Mouse (Mus musculus) embryonic facial prominence, embryonic 12.5 days (tissue): ENCODE measurements at regions not wholly inside any gene's neighbourhood (a gene's known extent, or its start where the extent isn't known, plus 50 kb on each side); places are given as distances from the start of the nearest gene placed in this dataset.

Experiments
- ATAC-seq: fragments of 200-750 bp; cut with Nextera tagmentation; 2 replicates; pipeline ENCODE4 v1.8.0; 2017; ENCODE audit not compliant: insufficient number of reproducible peaks, insufficient read depth, low FRiP score, low TSS enrichment
- H3K27ac ChIP-seq: fragments of 300-500 bp; sonication (generic); 2 replicates; pipeline ENCODE4 v1.5.1; 2016; ENCODE audit warnings: mild to moderate bottlenecking
- H3K27me3 ChIP-seq: fragments of 300-500 bp; sonication (generic); 2 replicates; pipeline ENCODE4 v1.6.1; 2016; ENCODE audit warnings: mild to moderate bottlenecking, moderate library complexity
- H3K36me3 ChIP-seq: fragments of 300-500 bp; sonication (generic); 2 replicates; pipeline ENCODE4 v1.6.1; 2016; ENCODE audit warnings: mild to moderate bottlenecking
- H3K4me1 ChIP-seq: fragments of 300-500 bp; sonication (generic); 2 replicates; pipeline ENCODE4 v1.6.1; 2016
- H3K4me2 ChIP-seq: fragments of 300-500 bp; sonication (generic); replicated peaks from 2 replicates; pipeline ENCODE4 v1.6.1; 2016; ENCODE audit warnings: mild to moderate bottlenecking, moderate library complexity
- H3K4me3 ChIP-seq: fragments of 300-500 bp; sonication (generic); 2 replicates; pipeline ENCODE4 v1.5.1; 2016; ENCODE audit warnings: mild to moderate bottlenecking
- H3K9ac ChIP-seq: fragments of 300-500 bp; sonication (generic); 2 replicates; pipeline ENCODE4 v1.6.1; 2016; ENCODE audit warnings: mild to moderate bottlenecking, moderate library complexity
- H3K9me3 ChIP-seq: fragments of 300-500 bp; sonication (generic); 2 replicates; pipeline ENCODE4 v1.6.1; 2016; ENCODE audit warnings: mild to moderate bottlenecking, moderate library complexity
- WGBS: fragments of 180-500 bp; shearing (Covaris S2); methylation state at CpG from one replicate; pipeline ENCODE4 v1.1.7; 2016; 5-methylcytosine and 5-hydroxymethylcytosine counted together

GRCm38 (mm10) chr7:137751151-137751859 lies 313.9 kb downstream of the Glrx3 start:
- H3K4me1 ChIP-seq, result no peaks in the 10 kb centered on the region
- ATAC-seq, result no peak
- no peak overlapping the region for H3K4me2 ChIP-seq
- H3K9me3 ChIP-seq, result no peaks in the 10 kb centered on the region
- no peaks in the 10 kb centered on the region for H3K36me3 ChIP-seq
- no peak overlapping the region for H3K27ac ChIP-seq
- H3K9ac ChIP-seq, result no peak overlapping the region
- 48% methylated on average over 4 of the region's 4 CpGs for WGBS
- no peaks in the 10 kb centered on the region for H3K27me3 ChIP-seq
- no peak overlapping the region for H3K4me3 ChIP-seq

DNA sequence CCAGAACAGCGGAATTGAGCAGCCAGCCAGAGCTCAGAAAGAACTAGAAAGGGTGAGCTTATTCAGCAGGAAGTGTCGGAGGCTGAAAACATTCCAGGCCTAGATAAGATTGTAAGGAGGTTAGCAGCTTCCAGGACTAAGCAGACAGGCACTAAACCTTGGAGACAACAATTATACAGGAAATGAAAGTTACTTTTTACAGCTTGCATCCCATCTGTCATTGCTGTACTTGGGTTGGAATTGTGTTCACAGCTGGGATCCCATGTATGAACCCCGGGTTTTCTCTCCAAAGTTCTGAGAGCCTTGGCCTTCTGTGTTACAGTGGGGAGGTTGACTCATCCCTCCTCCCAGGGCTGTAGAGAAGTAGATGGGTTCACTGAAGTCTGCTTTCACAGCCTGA lies 328.5 kb downstream of the Glrx3 start:
- H3K4me3 ChIP-seq, result no peak overlapping the region
- no peak overlapping the region for H3K9ac ChIP-seq
- no peak overlapping the region for H3K27ac ChIP-seq
- no peaks in the 10 kb centered on the region for H3K27me3 ChIP-seq
- H3K36me3 ChIP-seq, result no peaks in the 10 kb centered on the region
- no peaks in the 10 kb centered on the region for H3K4me1 ChIP-seq
- no peak overlapping the region for H3K4me2 ChIP-seq
- ATAC-seq, result no peak
- no peaks in the 10 kb centered on the region for H3K9me3 ChIP-seq
- 78% methylated on average over 3 of the region's 3 CpGs for WGBS

DNA sequence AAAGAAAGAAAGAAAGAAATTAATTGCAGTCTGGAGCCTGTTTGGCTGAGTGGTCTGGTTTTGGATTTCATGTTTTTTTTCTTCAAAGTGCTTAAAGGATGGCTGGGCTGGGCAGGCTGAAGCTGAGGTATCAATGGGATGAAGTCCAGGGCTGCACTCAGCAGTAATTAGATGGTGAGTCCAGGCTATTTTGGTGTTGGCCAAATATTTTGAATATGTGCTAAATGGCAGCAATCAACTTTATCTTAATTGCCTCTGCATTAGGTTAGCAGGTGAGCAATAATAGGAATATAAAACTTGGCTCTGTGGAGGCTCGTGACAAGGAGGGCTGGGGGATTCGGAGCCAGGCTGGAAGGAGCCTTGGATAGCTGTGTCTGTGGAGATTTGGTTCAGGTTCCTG lies 329.3 kb downstream of the Glrx3 start:
- no peaks in the 10 kb centered on the region for H3K27me3 ChIP-seq

DNA sequence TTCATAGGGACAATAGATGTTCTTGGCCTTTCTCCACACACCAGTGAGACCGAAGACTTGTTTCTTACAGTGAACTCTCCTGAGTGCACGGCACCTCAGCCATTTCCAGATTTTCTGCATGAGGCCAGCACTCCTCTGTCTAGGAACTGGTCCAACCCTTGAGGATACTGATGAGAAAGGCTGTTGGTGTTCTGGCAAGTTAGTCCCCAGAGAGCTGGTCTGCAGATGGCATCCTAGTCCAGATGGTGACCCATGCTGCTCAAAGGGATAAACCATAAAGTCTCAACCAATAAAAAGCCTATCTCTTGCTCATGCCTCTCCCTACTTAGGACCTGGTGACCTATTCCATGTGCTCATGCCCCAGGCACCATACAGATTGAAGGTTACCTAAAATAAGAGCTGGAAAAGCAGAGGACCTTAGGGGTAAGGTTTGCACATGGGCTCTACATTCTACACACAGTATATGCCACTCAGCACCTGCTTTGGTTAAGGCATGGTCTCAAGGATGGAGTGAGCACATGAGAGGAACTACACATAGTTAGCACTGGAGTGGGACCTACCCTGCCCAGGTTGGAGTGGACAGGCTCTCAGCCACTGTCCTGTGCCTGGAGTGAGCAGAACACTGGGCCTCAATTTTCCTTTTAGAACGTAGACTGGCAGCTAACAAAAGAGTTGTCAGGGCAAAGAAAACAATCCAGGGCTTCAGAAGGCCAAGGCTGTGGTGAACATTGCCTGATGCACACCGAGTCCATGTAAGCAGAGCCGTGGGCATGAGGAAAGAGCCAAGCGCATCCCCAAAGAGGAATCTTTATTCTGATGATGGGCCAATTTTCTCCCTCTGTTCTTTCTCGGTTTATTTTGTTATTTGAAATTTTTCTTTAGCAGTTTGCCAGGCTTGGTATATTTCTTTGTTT lies 335.9 kb downstream of the Glrx3 start:
- Histone ChIP-seq H3K4me3 (no peak overlapping the region), H3K27me3 (no peaks in the 10 kb centered on the region), H3K27ac (no peak overlapping the region), H3K9ac (no peak overlapping the region), H3K4me1 (peaks cover 8% of the 10 kb centered on the region; the same call in 1 of the 2 replicates), H3K36me3 (no peaks in the 10 kb centered on the region), H3K9me3 (no peaks in the 10 kb centered on the region), H3K4me2 (no peak overlapping the region)
- WGBS, result 84% methylated on average over 7 of the region's 7 CpGs
- ATAC-seq, result no peak

More for the DNA sequence above, 329.3 kb downstream of the Glrx3 start:
- H3K27ac ChIP-seq, result no peak overlapping the region
- ATAC-seq, result no peak
- no peaks in the 10 kb centered on the region for H3K9me3 ChIP-seq
- H3K4me2 ChIP-seq, result no peak overlapping the region
- H3K36me3 ChIP-seq, result no peaks in the 10 kb centered on the region
- H3K9ac ChIP-seq, result no peak overlapping the region
- H3K4me1 ChIP-seq, result no peaks in the 10 kb centered on the region
- 68% methylated on average over 2 of the region's 2 CpGs for WGBS
- no peak overlapping the region for H3K4me3 ChIP-seq

GRCm38 (mm10) chr7:137773965-137774310 lies 336.5 kb downstream of the Glrx3 start:
- Histone ChIP-seq H3K36me3 (no peaks in the 10 kb centered on the region), H3K9me3 (no peaks in the 10 kb centered on the region), H3K27me3 (no peaks in the 10 kb centered on the region), H3K27ac (no peak overlapping the region), H3K4me1 (peaks cover 8% of the 10 kb centered on the region; the same call in 1 of the 2 replicates), H3K4me3 (no peak overlapping the region), H3K4me2 (no peak overlapping the region), H3K9ac (no peak overlapping the region)
- 41% methylated on average over 7 of the region's 7 CpGs for WGBS
- no peak for ATAC-seq

DNA sequence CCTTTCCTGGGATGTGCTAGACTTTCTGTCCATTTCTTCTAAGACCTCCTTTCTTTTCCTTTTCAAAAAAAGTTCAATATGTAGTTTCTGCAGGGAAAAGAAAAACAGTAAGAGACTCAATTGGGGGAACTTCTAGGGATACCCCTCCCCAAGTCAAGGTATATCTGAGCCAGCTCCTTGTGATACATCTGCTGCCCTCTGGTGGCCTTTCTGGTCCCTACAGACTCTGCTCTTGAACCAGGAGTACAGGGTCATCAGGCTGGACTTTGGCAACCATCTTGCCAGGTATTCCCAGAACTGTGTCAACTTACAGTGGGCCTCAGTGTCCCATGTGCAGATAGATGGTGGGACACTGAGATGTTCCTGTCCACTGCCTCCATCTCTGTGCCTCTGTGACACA lies 346.5 kb downstream of the Glrx3 start:
- H3K4me1 ChIP-seq, result no peaks in the 10 kb centered on the region
- H3K27me3 ChIP-seq, result no peaks in the 10 kb centered on the region
- no peaks in the 10 kb centered on the region for H3K36me3 ChIP-seq
- no peak overlapping the region for H3K4me2 ChIP-seq
- no peak overlapping the region for H3K9ac ChIP-seq
- H3K27ac ChIP-seq, result no peak overlapping the region
- ATAC-seq, result no peak
- no peaks in the 10 kb centered on the region for H3K9me3 ChIP-seq
- H3K4me3 ChIP-seq, result no peak overlapping the region

GRCm38 (mm10) chr7:137805361-137805760 lies 367.9 kb downstream of the Glrx3 start:
- no peaks in the 10 kb centered on the region for H3K4me1 ChIP-seq
- H3K27ac ChIP-seq, result no peak overlapping the region
- WGBS, result 35% methylated on average over 6 of the region's 6 CpGs
- H3K4me2 ChIP-seq, result no peak overlapping the region
- H3K9ac ChIP-seq, result no peak overlapping the region
- H3K27me3 ChIP-seq, result no peaks in the 10 kb centered on the region
- no peaks in the 10 kb centered on the region for H3K36me3 ChIP-seq
- no peak overlapping the region for H3K4me3 ChIP-seq
- no peaks in the 10 kb centered on the region for H3K9me3 ChIP-seq
- no peak for ATAC-seq

DNA sequence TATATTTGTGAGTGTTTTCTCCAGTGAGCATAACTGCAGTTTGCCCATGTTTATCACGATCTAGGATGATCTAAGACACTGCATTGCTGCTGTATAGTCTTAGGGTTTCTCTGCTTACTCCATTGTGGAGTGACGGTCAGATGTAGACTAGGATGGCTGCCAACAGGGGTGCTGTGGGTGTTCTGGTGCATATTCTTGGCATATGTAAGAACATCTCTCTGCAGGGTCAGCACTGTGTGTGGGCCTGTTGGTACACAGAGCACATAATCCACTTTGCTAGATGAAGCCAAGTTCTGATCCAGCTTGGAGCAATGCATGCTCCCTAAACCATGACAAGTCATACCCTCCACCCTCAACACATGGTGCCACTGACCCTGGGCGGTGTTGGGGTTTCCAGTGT lies 375.4 kb downstream of the Glrx3 start:
- H3K9me3 ChIP-seq, result no peaks in the 10 kb centered on the region
- no peaks in the 10 kb centered on the region for H3K36me3 ChIP-seq
- ATAC-seq, result no peak
- 85% methylated on average over 3 of the region's 3 CpGs for WGBS
- H3K4me3 ChIP-seq, result no peak overlapping the region
- H3K9ac ChIP-seq, result no peak overlapping the region
- no peak overlapping the region for H3K27ac ChIP-seq
- H3K4me2 ChIP-seq, result no peak overlapping the region
- no peaks in the 10 kb centered on the region for H3K27me3 ChIP-seq
- no peaks in the 10 kb centered on the region for H3K4me1 ChIP-seq

DNA sequence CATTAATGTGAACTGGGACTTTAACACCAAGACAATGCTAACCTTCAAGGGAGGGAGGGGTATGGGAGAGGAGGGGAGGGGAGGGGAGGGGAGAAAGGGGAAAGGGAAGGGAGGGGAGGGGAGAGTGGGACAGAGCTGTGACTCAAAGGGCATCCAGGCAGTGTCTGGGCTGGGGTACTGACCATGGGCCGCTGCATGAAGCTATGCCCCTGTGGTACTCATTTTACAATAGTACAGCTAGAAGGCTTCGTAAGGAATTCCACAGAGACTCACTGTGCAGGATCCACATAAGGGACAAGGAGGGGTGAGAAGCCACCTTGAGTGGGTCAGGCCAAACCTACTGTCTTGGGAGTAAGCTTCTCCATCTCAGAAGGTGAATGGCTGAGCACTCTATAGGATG lies 403.1 kb downstream of the Glrx3 start:
- H3K9ac ChIP-seq, result no peak overlapping the region
- no peak for ATAC-seq
- no peaks in the 10 kb centered on the region for H3K27me3 ChIP-seq
- H3K9me3 ChIP-seq, result no peaks in the 10 kb centered on the region
- no peak overlapping the region for H3K4me2 ChIP-seq
- H3K4me1 ChIP-seq, result no peaks in the 10 kb centered on the region
- H3K4me3 ChIP-seq, result no peak overlapping the region
- no peaks in the 10 kb centered on the region for H3K36me3 ChIP-seq
- no peak overlapping the region for H3K27ac ChIP-seq
- WGBS, result 77% methylated on average over 2 of the region's 2 CpGs

- no peak for ATAC-seq
- H3K27me3 ChIP-seq, result no peaks in the 10 kb centered on the region
- H3K9me3 ChIP-seq, result no peaks in the 10 kb centered on the region
- H3K9ac ChIP-seq, result no peak overlapping the region
- no peaks in the 10 kb centered on the region for H3K4me1 ChIP-seq
- no peak overlapping the region for H3K4me2 ChIP-seq
- no peak overlapping the region for H3K27ac ChIP-seq
- WGBS, result 69% methylated on average over 5 of the region's 5 CpGs
- no peaks in the 10 kb centered on the region for H3K36me3 ChIP-seq
- no peak overlapping the region for H3K4me3 ChIP-seq
These were observed 403.6 kb downstream of the Glrx3 start for GRCm38 (mm10) chr7:137841044-137841443.

DNA sequence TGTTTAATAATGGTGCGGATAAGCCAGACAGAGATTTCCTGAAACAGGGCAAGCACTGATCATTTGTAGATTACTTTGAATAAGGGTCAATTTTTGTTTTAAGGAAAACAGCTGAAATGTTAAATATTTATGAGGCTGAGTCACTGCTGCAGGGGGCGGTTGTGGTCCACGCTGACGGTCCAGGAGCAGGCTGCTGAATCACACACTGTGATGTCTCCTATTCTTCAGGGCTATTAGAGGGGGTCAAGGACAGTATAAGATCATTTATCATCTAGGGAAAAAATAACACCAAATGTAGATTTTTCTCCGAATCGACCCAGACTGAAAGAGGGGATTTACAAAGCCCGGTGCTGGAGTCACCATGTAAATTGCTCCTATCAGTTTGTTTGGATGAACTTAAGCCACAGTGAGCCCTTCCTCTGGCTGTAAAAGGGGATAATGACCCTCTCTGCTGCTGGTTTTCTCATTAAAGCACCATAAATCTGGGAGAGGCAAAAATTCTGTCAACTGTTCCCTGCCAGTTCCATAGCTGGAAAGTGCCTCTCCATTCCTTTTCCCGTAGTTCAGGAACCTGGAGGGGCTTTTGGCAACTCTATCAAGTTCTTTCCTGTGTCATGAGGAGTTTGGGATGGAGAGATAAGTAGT lies 404.2 kb downstream of the Glrx3 start:
- ATAC-seq, result no peak
- no peak overlapping the region for H3K4me3 ChIP-seq
- no peak overlapping the region for H3K4me2 ChIP-seq
- H3K9ac ChIP-seq, result no peak overlapping the region
- no peak overlapping the region for H3K27ac ChIP-seq
- 58% methylated on average over 8 of the region's 8 CpGs for WGBS
- H3K36me3 ChIP-seq, result no peaks in the 10 kb centered on the region
- H3K4me1 ChIP-seq, result no peaks in the 10 kb centered on the region
- no peaks in the 10 kb centered on the region for H3K27me3 ChIP-seq
- H3K9me3 ChIP-seq, result no peaks in the 10 kb centered on the region

- Histone ChIP-seq H3K9ac (no peak overlapping the region), H3K4me3 (no peak overlapping the region)
- ATAC-seq, result no peak
These were observed 410.4 kb downstream of the Glrx3 start for GRCm38 (mm10) chr7:137847856-137848255.

More at GRCm38 (mm10) chr7:137847856-137848255, 410.4 kb downstream of the Glrx3 start:
- 69% methylated on average over 11 of the region's 11 CpGs for WGBS
- no peak overlapping the region for H3K4me2 ChIP-seq
- no peaks in the 10 kb centered on the region for H3K36me3 ChIP-seq
- no peak overlapping the region for H3K27ac ChIP-seq
- H3K27me3 ChIP-seq, result no peaks in the 10 kb centered on the region
- no peaks in the 10 kb centered on the region for H3K9me3 ChIP-seq
- 0 out of 2 replicates have a peak, but pooled peaks cover 5% of the 10 kb centered on the region for H3K4me1 ChIP-seq
